Mouse (Mus musculus) lung, embryonic 16.5 days (tissue): ENCODE results near the gene Wnt9b. TPM values are rescaled to one million over a fixed set of nuclear protein-coding genes. Genes with fewer than 3 reads are reported as not detected.

ENCODE experiments used
- ATAC-seq: fragments of 200-750 bp; cut with Nextera tagmentation; 2 replicates; pipeline ENCODE4 v1.8.0; 2017; ENCODE audit warnings: low read depth, mild to moderate bottlenecking, moderate library complexity
- H3K27ac ChIP-seq: fragments of 300-500 bp; sonication (generic); 2 replicates; pipeline ENCODE4 v1.5.1; 2014; ENCODE audit warnings: mild to moderate bottlenecking, control low read depth, low read length
- H3K27me3 ChIP-seq: fragments of 300-500 bp; sonication (generic); 2 replicates; pipeline ENCODE4 v1.6.1; 2014; ENCODE audit warnings: low read depth, low read length, mixed read lengths; ENCODE audit not compliant: control insufficient read depth, insufficient read depth
- H3K36me3 ChIP-seq: fragments of 300-500 bp; sonication (generic); 2 replicates; pipeline ENCODE4 v1.6.1; 2014; ENCODE audit warnings: low read length; ENCODE audit not compliant: control insufficient read depth, insufficient read depth
- H3K4me1 ChIP-seq: fragments of 300-500 bp; sonication (generic); replicated peaks from 2 replicates; pipeline ENCODE4 v1.6.1; 2014; ENCODE audit warnings: low read length, mixed read lengths; ENCODE audit not compliant: control insufficient read depth, insufficient read depth
- H3K4me2 ChIP-seq: fragments of 300-500 bp; sonication (generic); 2 replicates; pipeline ENCODE4 v1.6.1; 2014; ENCODE audit warnings: low read depth, low read length, control low read depth
- H3K4me3 ChIP-seq: fragments of 300-500 bp; sonication (generic); 2 replicates; pipeline ENCODE4 v1.5.1; 2014; ENCODE audit warnings: mild to moderate bottlenecking, low read length, control low read depth
- H3K9ac ChIP-seq: fragments of 300-500 bp; sonication (generic); 2 replicates; pipeline ENCODE4 v1.6.1; 2014; ENCODE audit warnings: low read length, control low read depth
- H3K9me3 ChIP-seq: fragments of 300-500 bp; sonication (generic); 2 replicates; pipeline ENCODE4 v1.6.1; 2016; ENCODE audit warnings: low read length; ENCODE audit not compliant: control insufficient read depth
- WGBS: fragments of 180-500 bp; shearing (Covaris S2); extraction: QIAGEN DNeasy Blood & Tissue Kit; methylation state at CpG from one replicate; pipeline ENCODE4 v1.1.7; 2014; 5-methylcytosine and 5-hydroxymethylcytosine counted together
- polyA plus RNA-seq: library from polyadenylated mRNA; unstranded; fragments of >200 nt; fragmentation: Nextera tagmentation; extraction: Ambion mirVana; gene quantifications from 2 replicates; pipeline ENCODE4 v1.2.1, GENCODE M21; 2015

Wnt9b gene
- polyA plus RNA-seq, 1 experiment from 2014 or later: not detected

GRCm38 (mm10) chr11:103733961-103734360, 15.7 kb downstream of the Wnt9b start:
- H3K27me3 ChIP-seq: no peaks in the 10 kb centered on the region
- H3K4me3 ChIP-seq: no peak overlapping the region
- WGBS: 80% methylated on average over 2 of the region's 2 CpGs
- peaks cover 7% of the 10 kb centered on the region; the same call in 1 of the 2 replicates for H3K4me1 ChIP-seq
- peak; percentile 43; the same call in 1 of the 2 replicates for ATAC-seq
- H3K27ac ChIP-seq: no peak overlapping the region
- H3K9ac ChIP-seq: no peak overlapping the region
- H3K36me3 ChIP-seq: no peaks in the 10 kb centered on the region
- H3K9me3 ChIP-seq: no peaks in the 10 kb centered on the region
- no peak overlapping the region for H3K4me2 ChIP-seq

GRCm38 (mm10) chr11:103733069-103733468, 16.6 kb downstream of the Wnt9b start:
- H3K27me3 ChIP-seq: no peaks in the 10 kb centered on the region
- ATAC-seq: no peak
- WGBS: 57% methylated on average over 4 of the region's 4 CpGs
- peaks cover 7% of the 10 kb centered on the region; the same call in 1 of the 2 replicates for H3K4me1 ChIP-seq
- no peaks in the 10 kb centered on the region for H3K9me3 ChIP-seq
- H3K36me3 ChIP-seq: no peaks in the 10 kb centered on the region
- H3K4me2 ChIP-seq: no peak overlapping the region
- H3K9ac ChIP-seq: no peak overlapping the region
- no peak overlapping the region for H3K4me3 ChIP-seq
- H3K27ac ChIP-seq: no peak overlapping the region

GRCm38 (mm10) chr11:103732306-103732705, 17.3 kb downstream of the Wnt9b start:
- H3K9me3 ChIP-seq: no peaks in the 10 kb centered on the region
- ATAC-seq: no peak
- no peaks in the 10 kb centered on the region for H3K36me3 ChIP-seq
- no peak overlapping the region for H3K9ac ChIP-seq
- 83% methylated on average over 7 of the region's 7 CpGs for WGBS
- H3K27ac ChIP-seq: no peak overlapping the region
- H3K4me1 ChIP-seq: peaks cover 7% of the 10 kb centered on the region; the same call in 1 of the 2 replicates
- no peak overlapping the region for H3K4me3 ChIP-seq
- no peaks in the 10 kb centered on the region for H3K27me3 ChIP-seq
- no peak overlapping the region for H3K4me2 ChIP-seq

- Histone ChIP-seq H3K4me1 (peaks cover 7% of the 10 kb centered on the region; the same call in 1 of the 2 replicates), H3K36me3 (no peaks in the 10 kb centered on the region), H3K9ac (no peak overlapping the region), H3K27me3 (no peaks in the 10 kb centered on the region), H3K4me3 (no peak overlapping the region), H3K4me2 (no peak overlapping the region), H3K9me3 (no peaks in the 10 kb centered on the region), H3K27ac (no peak overlapping the region)
- 72% methylated on average over 9 of the region's 9 CpGs for WGBS
- ATAC-seq: no peak
Observed at GRCm38 (mm10) chr11:103731594-103731993, 18.0 kb downstream of the Wnt9b start.

- Histone ChIP-seq H3K4me3 (no peak overlapping the region), H3K4me1 (0 out of 2 replicates have a peak, but pooled peaks cover 3% of the 10 kb centered on the region), H3K9ac (no peak overlapping the region), H3K9me3 (no peaks in the 10 kb centered on the region), H3K27ac (no peak overlapping the region), H3K36me3 (no peaks in the 10 kb centered on the region), H3K4me2 (no peak overlapping the region), H3K27me3 (no peaks in the 10 kb centered on the region)
- WGBS: 61% methylated on average over 9 of the region's 9 CpGs
- ATAC-seq: no peak
Observed at GRCm38 (mm10) chr11:103729282-103729985, 20.2 kb downstream of the Wnt9b start.

GRCm38 (mm10) chr11:103724331-103724771, 25.3 kb downstream of the Wnt9b start:
- ATAC-seq: no peak
- Histone ChIP-seq H3K4me3 (no peak overlapping the region), H3K4me2 (no peak overlapping the region), H3K27ac (no peak overlapping the region), H3K9ac (no peak overlapping the region), H3K9me3 (no peaks in the 10 kb centered on the region), H3K36me3 (no peaks in the 10 kb centered on the region), H3K4me1 (peaks cover 9% of the 10 kb centered on the region), H3K27me3 (no peaks in the 10 kb centered on the region)
- 45% methylated on average over 11 of the region's 11 CpGs for WGBS

GRCm38 (mm10) chr11:103722040-103722481, 27.6 kb downstream of the Wnt9b start:
- Histone ChIP-seq H3K27me3 (no peaks in the 10 kb centered on the region), H3K27ac (no peak overlapping the region), H3K4me3 (peak overlapping the region; percentile 17), H3K4me2 (peak overlapping the region; percentile 48), H3K36me3 (no peaks in the 10 kb centered on the region), H3K9me3 (no peaks in the 10 kb centered on the region), H3K4me1 (peaks cover 9% of the 10 kb centered on the region), H3K9ac (no peak overlapping the region)
- ATAC-seq: peak; percentile 82
- 12% methylated on average over 9 of the region's 9 CpGs for WGBS

GRCm38 (mm10) chr11:103721468-103722039, 28.1 kb downstream of the Wnt9b start:
- Histone ChIP-seq H3K9me3 (no peaks in the 10 kb centered on the region), H3K27me3 (no peaks in the 10 kb centered on the region), H3K4me3 (peak overlapping the region; percentile 17), H3K4me2 (peak overlapping the region; percentile 48), H3K36me3 (no peaks in the 10 kb centered on the region), H3K27ac (no peak overlapping the region), H3K4me1 (peaks cover 9% of the 10 kb centered on the region), H3K9ac (no peak overlapping the region)
- peak; percentile 80 for ATAC-seq
- WGBS: 21% methylated on average over 15 of the region's 15 CpGs

GRCm38 (mm10) chr11:103719436-103719835, 30.2 kb downstream of the Wnt9b start:
- Histone ChIP-seq H3K4me3 (no peak overlapping the region), H3K4me2 (no peak overlapping the region), H3K36me3 (no peaks in the 10 kb centered on the region), H3K9ac (no peak overlapping the region), H3K4me1 (peaks cover 9% of the 10 kb centered on the region), H3K9me3 (no peaks in the 10 kb centered on the region), H3K27me3 (no peaks in the 10 kb centered on the region), H3K27ac (no peak overlapping the region)
- ATAC-seq: no peak
- WGBS: 68% methylated on average over 5 of the region's 5 CpGs
